Mouse (Mus musculus): ENCODE results near the gene Med26. TPM values are rescaled to one million over a fixed set of nuclear protein-coding genes. Genes with fewer than 3 reads are reported as not detected.

Med26 gene
- 11.5 and 12.7 TPM in 2 replicates for polyA plus RNA-seq (2015; fragmentation: Nextera tagmentation; extraction: Ambion mirVana)

DNA sequence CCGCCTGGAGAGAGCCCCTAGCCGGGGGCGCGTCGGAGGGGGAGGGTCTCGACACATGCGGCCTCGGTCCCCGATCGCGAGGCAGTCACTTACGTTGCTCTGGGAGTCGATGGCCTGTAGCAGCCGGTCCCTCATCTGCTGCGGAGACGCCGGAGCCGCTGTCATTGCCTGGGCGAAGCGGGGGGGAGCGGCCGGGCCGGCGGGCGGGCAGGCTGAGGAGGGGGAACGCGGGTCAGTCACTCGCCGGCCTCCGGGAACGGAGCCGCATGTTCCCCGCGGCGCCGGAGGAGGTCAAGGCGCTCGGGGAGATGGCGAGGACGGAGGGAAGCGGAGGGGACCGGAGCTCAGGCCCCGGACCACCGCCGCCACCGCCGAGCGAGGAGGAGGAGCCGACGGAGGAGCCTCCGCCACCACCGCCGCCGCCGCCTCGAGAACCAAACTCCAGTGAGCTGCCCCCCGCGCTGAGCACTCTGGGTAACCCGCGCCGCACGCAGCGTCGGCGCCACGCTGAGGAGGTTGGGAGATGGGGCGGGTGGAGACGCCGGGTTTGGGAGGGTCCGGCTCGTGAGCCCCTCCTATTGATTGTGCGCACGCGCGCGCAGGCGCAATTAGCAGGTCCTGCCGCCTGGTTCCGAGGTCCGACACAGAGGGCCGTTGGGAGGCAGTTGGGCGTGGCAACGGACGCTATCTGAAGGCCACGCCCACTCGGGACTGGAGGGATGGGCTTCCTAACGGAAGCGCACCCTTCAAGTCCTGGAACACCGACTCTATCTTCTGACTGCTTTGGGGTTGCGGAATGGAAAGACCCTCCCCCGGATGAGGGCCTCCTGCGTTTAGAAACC, at the start of gene Med26:
TSS of gene Med26 (minus strand) at position 469 of the 842 bp plus-strand sequence.
- peak within 1 kb of the TSS; percentile 93 for H3K9ac ChIP-seq (ENCODE audit: low read length)
- H3K4me2 ChIP-seq (ENCODE audit: low read depth, low read length) = peak within 1 kb of the TSS; percentile 85
- under 1% methylated on average over 88 of the region's 92 CpGs for WGBS
- H3K4me3 ChIP-seq (ENCODE audit: low read length) = peak within 1 kb of the TSS; percentile 83
- peak; percentile 96 for ATAC-seq (replicated peaks; ENCODE audit: extremely low read depth, insufficient read depth, low FRiP score)
- peaks cover 19% of the 10 kb centered on the region for H3K4me1 ChIP-seq (ENCODE audit: control insufficient read depth, insufficient read depth, low read length)
- no peaks in the 10 kb centered on the region; the same call in 1 of the 2 replicates for H3K36me3 ChIP-seq (ENCODE audit: control insufficient read depth, insufficient read depth)
- peak within 1 kb of the TSS; percentile 98 for H3K27ac ChIP-seq (ENCODE audit: low read length)
- no peaks in the 10 kb centered on the region for H3K27me3 ChIP-seq (ENCODE audit: control insufficient read depth, insufficient read depth, low read length)
- no peaks in the 10 kb centered on the region for H3K9me3 ChIP-seq (replicated peaks; ENCODE audit: control insufficient read depth, low read length)

DNA sequence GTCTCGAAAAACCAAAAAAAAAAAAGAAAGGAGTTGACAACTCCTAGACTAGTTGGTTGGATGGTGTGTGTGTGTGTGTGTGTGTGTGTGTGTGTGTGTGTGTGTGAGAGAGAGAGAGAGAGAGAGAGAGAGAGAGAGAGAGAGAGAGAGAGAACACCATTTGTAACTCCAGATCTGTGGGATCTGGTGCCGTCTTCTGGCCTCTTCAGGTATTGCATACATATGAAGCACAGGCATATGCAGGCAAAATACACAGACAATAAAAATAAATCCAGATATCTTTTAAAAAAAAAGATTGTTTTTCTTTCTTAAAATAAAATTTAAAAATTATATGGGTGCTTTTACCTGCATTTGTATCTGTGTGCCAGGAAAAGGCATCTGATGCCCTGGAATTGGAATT, 42.1 kb upstream of the Med26 start:
- no peaks in the 10 kb centered on the region for H3K9me3 ChIP-seq (replicated peaks; ENCODE audit: control insufficient read depth, low read length)
- no peak overlapping the region for H3K27ac ChIP-seq (ENCODE audit: low read length)
- no peak for ATAC-seq (replicated peaks; ENCODE audit: extremely low read depth, insufficient read depth, low FRiP score)
- H3K4me2 ChIP-seq (ENCODE audit: low read depth, low read length) = no peak overlapping the region
- H3K4me1 ChIP-seq (ENCODE audit: control insufficient read depth, insufficient read depth, low read length) = peaks cover 17% of the 10 kb centered on the region
- H3K9ac ChIP-seq (ENCODE audit: low read length) = no peak overlapping the region
- H3K4me3 ChIP-seq (ENCODE audit: low read length) = no peak overlapping the region
- H3K36me3 ChIP-seq (ENCODE audit: control insufficient read depth, insufficient read depth) = no peaks in the 10 kb centered on the region
- 45% methylated on average over 2 of the region's 2 CpGs for whole genome bisulfite sequencing
- H3K27me3 ChIP-seq (ENCODE audit: control insufficient read depth, insufficient read depth, low read length) = no peaks in the 10 kb centered on the region

DNA sequence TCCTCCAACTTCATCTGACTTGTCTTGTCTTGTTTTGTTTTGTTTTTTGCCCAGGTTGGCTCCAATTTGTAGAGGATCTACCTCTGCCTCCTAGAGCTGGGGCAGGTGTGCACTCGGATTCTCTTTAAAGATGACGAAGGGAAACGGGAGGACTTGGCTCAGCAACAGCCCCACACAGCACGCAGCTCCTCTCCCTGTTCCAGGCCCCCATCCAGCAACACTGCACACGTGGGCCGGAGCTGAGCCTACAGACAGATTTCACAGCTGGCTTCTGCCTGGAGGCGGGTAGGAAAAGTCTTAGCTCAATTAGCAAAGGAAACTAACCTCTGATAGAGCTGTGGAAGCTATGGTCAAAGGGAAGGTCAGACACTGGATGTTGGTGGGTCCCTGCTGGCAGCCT, 41.2 kb upstream of the Med26 start:
- H3K9ac ChIP-seq (ENCODE audit: low read length) = no peak overlapping the region
- no peaks in the 10 kb centered on the region for H3K9me3 ChIP-seq (replicated peaks; ENCODE audit: control insufficient read depth, low read length)
- H3K36me3 ChIP-seq (ENCODE audit: control insufficient read depth, insufficient read depth) = no peaks in the 10 kb centered on the region
- peaks cover 24% of the 10 kb centered on the region for H3K4me1 ChIP-seq (ENCODE audit: control insufficient read depth, insufficient read depth, low read length)
- no peaks in the 10 kb centered on the region for H3K27me3 ChIP-seq (ENCODE audit: control insufficient read depth, insufficient read depth, low read length)
- H3K4me3 ChIP-seq (ENCODE audit: low read length) = no peak overlapping the region
- ATAC-seq (replicated peaks; ENCODE audit: extremely low read depth, insufficient read depth, low FRiP score) = 0 out of 2 replicates have a peak, but pooled peaks have one; percentile 53
- 61% methylated on average over 7 of the region's 7 CpGs for WGBS
- H3K27ac ChIP-seq (ENCODE audit: low read length) = peak overlapping the region; percentile 51; the same call in 1 of the 2 replicates
- no peak overlapping the region for H3K4me2 ChIP-seq (ENCODE audit: low read depth, low read length)

DNA sequence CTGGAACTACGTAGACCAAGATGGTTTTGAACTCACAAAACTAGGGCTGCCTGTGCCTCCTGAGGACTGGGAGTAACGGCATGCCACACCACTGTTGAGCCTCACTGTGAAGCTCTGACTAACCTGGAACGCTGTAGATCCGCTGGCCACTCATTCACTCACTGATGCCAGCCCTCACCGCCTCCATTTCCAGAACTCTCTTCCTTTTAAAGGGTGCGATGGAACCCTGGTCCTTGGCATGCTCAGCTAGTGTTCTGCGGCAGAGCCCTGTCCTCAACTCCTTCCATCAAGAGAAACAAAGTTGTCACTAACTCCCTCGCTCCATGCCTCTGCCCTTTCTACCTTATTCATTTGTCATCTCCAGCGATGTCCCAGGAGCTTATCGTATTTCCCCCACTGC, 40.8 kb upstream of the Med26 start:
- H3K9ac ChIP-seq (ENCODE audit: low read length) = no peak overlapping the region
- no peaks in the 10 kb centered on the region for H3K36me3 ChIP-seq (ENCODE audit: control insufficient read depth, insufficient read depth)
- WGBS = 84% methylated on average over 10 of the region's 10 CpGs
- ATAC-seq (replicated peaks; ENCODE audit: extremely low read depth, insufficient read depth, low FRiP score) = no peak
- no peaks in the 10 kb centered on the region for H3K9me3 ChIP-seq (replicated peaks; ENCODE audit: control insufficient read depth, low read length)
- H3K4me3 ChIP-seq (ENCODE audit: low read length) = no peak overlapping the region
- no peaks in the 10 kb centered on the region for H3K27me3 ChIP-seq (ENCODE audit: control insufficient read depth, insufficient read depth, low read length)
- H3K4me1 ChIP-seq (ENCODE audit: control insufficient read depth, insufficient read depth, low read length) = peaks cover 26% of the 10 kb centered on the region
- no peak overlapping the region for H3K4me2 ChIP-seq (ENCODE audit: low read depth, low read length)
- H3K27ac ChIP-seq (ENCODE audit: low read length) = peak overlapping the region; percentile 51; the same call in 1 of the 2 replicates

DNA sequence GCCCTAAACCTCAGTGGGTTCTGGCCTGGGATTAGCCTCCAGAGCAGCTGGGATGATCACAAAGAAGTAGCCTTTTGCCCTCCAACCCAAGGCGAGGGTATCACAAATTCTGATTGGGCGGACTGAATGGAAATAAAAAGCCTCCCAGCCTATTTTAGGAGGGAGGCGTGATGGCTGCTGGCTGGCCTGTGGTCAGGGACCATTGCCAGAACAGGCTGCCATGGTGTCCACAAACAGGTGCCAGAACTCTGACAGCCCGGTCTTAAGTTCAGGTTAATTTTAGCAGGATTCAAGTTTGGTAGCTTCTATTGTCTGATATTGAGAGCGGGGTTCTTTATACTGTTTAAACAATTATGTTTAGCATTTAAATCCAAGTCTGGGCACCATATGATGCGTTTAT, 39.7 kb upstream of the Med26 start:
- WGBS = 42% methylated on average over 6 of the region's 6 CpGs
- Histone ChIP-seq H3K9ac (ENCODE audit: low read length) (peak overlapping the region; percentile 42; the same call in 1 of the 2 replicates), H3K9me3 (replicated peaks; ENCODE audit: control insufficient read depth, low read length) (no peaks in the 10 kb centered on the region), H3K27me3 (ENCODE audit: control insufficient read depth, insufficient read depth, low read length) (no peaks in the 10 kb centered on the region), H3K36me3 (ENCODE audit: control insufficient read depth, insufficient read depth) (no peaks in the 10 kb centered on the region), H3K4me3 (ENCODE audit: low read length) (no peak overlapping the region), H3K4me1 (ENCODE audit: control insufficient read depth, insufficient read depth, low read length) (peaks cover 31% of the 10 kb centered on the region), H3K27ac (ENCODE audit: low read length) (peak overlapping the region; percentile 93), H3K4me2 (ENCODE audit: low read depth, low read length) (peak overlapping the region; percentile 37)
- ATAC-seq (replicated peaks; ENCODE audit: extremely low read depth, insufficient read depth, low FRiP score) = peak; percentile 80

DNA sequence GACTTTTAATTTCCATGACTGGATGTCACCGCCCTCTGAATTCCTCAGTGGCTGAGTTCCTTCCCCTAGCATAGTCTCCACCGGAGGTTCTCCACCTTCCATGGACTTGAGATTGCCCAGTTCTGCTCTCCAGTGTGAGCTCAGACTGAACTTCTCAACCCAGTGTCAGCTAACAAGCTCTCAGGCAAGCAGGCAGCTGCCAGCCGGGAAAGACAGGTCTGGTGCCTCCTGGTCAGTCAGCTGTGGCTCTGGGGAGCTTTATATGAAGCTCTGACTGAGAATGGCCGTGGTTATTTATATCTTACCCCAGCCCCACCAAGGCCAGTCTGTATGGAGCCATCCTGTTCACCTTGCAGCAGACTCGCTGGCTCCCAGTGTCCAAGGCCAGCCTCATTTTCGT, 36.3 kb upstream of the Med26 start:
- Histone ChIP-seq H3K4me3 (ENCODE audit: low read length) (no peak overlapping the region), H3K27ac (ENCODE audit: low read length) (peak overlapping the region; percentile 69), H3K9me3 (replicated peaks; ENCODE audit: control insufficient read depth, low read length) (no peaks in the 10 kb centered on the region), H3K9ac (ENCODE audit: low read length) (0 out of 2 replicates have a peak overlapping the region, but pooled peaks have one; percentile 26), H3K4me2 (ENCODE audit: low read depth, low read length) (no peak overlapping the region), H3K27me3 (ENCODE audit: control insufficient read depth, insufficient read depth, low read length) (no peaks in the 10 kb centered on the region), H3K4me1 (ENCODE audit: control insufficient read depth, insufficient read depth, low read length) (peaks cover 29% of the 10 kb centered on the region), H3K36me3 (ENCODE audit: control insufficient read depth, insufficient read depth) (peaks cover 5% of the 10 kb centered on the region; the same call in 1 of the 2 replicates)
- 53% methylated on average over 6 of the region's 6 CpGs for WGBS
- ATAC-seq (replicated peaks; ENCODE audit: extremely low read depth, insufficient read depth, low FRiP score) = no peak

DNA sequence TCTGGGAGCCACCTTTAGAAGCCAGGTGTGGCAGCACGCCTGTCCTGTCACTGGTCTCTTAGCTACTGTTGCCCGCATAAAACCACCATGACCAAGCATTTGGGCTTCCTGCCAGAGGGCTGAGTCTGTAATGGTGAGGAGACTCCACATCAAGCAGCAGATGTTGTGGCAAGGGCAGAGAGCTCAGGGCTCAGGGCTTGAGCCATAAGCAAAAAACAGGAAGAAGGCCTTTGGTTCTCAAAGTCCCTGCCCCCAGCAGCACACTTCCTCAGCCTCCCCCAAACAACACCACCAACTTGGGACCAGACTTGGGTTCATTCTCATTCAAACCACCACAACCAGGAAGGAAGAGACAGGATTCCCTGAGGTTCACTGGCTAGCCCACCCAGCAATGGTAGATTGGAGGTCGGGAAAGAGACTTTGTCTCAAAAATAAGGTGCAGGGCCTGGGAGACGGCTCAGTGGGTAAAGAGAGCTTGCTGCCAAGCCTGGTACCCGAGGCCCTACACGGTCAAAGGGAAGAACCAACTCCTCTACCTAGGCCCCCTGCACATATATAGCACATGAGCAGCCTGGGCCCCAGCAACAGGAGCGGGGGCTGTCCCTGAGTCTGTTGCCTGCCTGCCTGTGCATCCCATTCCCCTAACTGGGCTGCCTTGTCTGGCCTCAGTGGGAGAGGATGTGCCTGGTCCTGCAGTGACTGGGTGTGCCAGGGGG, 35.1 kb upstream of the Med26 start:
- Histone ChIP-seq H3K36me3 (ENCODE audit: control insufficient read depth, insufficient read depth) (peaks cover 5% of the 10 kb centered on the region; the same call in 1 of the 2 replicates), H3K4me2 (ENCODE audit: low read depth, low read length) (no peak overlapping the region), H3K4me1 (ENCODE audit: control insufficient read depth, insufficient read depth, low read length) (peaks cover 27% of the 10 kb centered on the region), H3K27ac (ENCODE audit: low read length) (peak overlapping the region; percentile 54), H3K4me3 (ENCODE audit: low read length) (no peak overlapping the region), H3K9me3 (replicated peaks; ENCODE audit: control insufficient read depth, low read length) (no peaks in the 10 kb centered on the region), H3K9ac (ENCODE audit: low read length) (no peak overlapping the region), H3K27me3 (ENCODE audit: control insufficient read depth, insufficient read depth, low read length) (no peaks in the 10 kb centered on the region)
- no peak for ATAC-seq (replicated peaks; ENCODE audit: extremely low read depth, insufficient read depth, low FRiP score)
- WGBS = 60% methylated on average over 7 of the region's 7 CpGs

DNA sequence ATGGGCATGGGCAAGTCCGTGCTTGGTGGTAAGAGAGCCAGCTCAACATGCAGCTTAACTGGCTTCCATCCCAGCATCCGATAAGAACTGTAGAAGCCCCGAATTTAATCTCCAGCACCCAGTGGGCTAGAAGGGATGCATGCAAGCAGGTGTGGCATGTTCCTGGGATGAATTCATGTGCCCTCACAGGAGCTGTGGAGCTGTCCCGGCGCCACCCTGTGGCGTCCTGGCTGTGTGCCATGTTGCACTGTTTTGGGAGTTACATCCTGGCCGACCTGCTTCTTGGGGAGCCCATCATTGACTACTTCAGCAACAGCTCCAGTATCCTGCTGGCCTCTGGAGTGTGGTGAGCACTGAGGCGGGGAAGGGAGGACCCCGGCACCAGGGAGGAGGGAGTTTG, 31.3 kb upstream of the Med26 start:
- Histone ChIP-seq H3K9me3 (replicated peaks; ENCODE audit: control insufficient read depth, low read length) (no peaks in the 10 kb centered on the region), H3K4me2 (ENCODE audit: low read depth, low read length) (no peak overlapping the region), H3K36me3 (ENCODE audit: control insufficient read depth, insufficient read depth) (peaks cover 5% of the 10 kb centered on the region; the same call in 1 of the 2 replicates), H3K9ac (ENCODE audit: low read length) (no peak overlapping the region), H3K4me1 (ENCODE audit: control insufficient read depth, insufficient read depth, low read length) (peaks cover 27% of the 10 kb centered on the region), H3K27me3 (ENCODE audit: control insufficient read depth, insufficient read depth, low read length) (no peaks in the 10 kb centered on the region), H3K27ac (ENCODE audit: low read length) (no peak overlapping the region), H3K4me3 (ENCODE audit: low read length) (no peak overlapping the region)
- 60% methylated on average over 9 of the region's 9 CpGs for WGBS
- ATAC-seq (replicated peaks; ENCODE audit: extremely low read depth, insufficient read depth, low FRiP score) = no peak
